Mouse (Mus musculus): Measurements from ENCODE around the gene Capn15. TPM values are rescaled to one million over a fixed set of nuclear protein-coding genes. Genes with fewer than 3 reads are reported as not detected.
A peak's percentile ranks its signal among the peaks of the same experiment; 100 is the strongest.

Gene Capn15
- polyA plus RNA-seq (2021) = 23.7 TPM

GRCm38 (mm10) chr17:25985306-25986294, at the start of gene Capn15:
Gene Capn15, minus strand, starts transcription at chr17:25985796.
- peak; percentile 92 for ATAC-seq
- TF ChIP-seq CTCF (IDR thresholded peaks at IDR 0.05) = no peak
- ChIA-PET POLR2A (interaction anchor here (1.0 to 1.4 kb wide), 3 partner anchors 10 to 102 kb away, joined by 3 read pairs; no protein-coding TSS in a partner anchor), CTCF (interaction anchor here (0.8 to 1.5 kb wide), 4 partner anchors 19 to 61 kb away, joined by 3 to 7 read pairs (median 3); no protein-coding TSS in a partner anchor)
- no peaks in the 10 kb centered on the region for H3K27me3 ChIP-seq
- in situ Hi-C loops (cut with MboI; ENCODE audit: low pct_unique_long_range_greater_than_20kb) = no loop called here
- peak; percentile 93 for DNase-seq (ENCODE audit: low read depth, low spot score)

GRCm38 (mm10) chr17:26032037-26032436, 46.4 kb upstream of the Capn15 start:
- ChIA-PET POLR2A (no interaction called here), CTCF (interaction anchor here (0.9 to 2.7 kb wide), 3 partner anchors 9 to 19 kb away, joined by 4 to 11 read pairs (median 4); no protein-coding TSS in a partner anchor)
- DNase-seq (ENCODE audit: low read depth, low spot score) = no peak
- no peak for TF ChIP-seq CTCF (IDR thresholded peaks at IDR 0.05)
- no peak for ATAC-seq
- in situ Hi-C loops (cut with MboI; ENCODE audit: low pct_unique_long_range_greater_than_20kb) = no loop called here
- no peaks in the 10 kb centered on the region for H3K27me3 ChIP-seq

- no peaks in the 10 kb centered on the region for H3K27me3 ChIP-seq
- ChIA-PET CTCF (interaction anchor here (0.9 to 2.7 kb wide), 3 partner anchors 10 to 18 kb away, joined by 4 to 11 read pairs (median 4); no protein-coding TSS in a partner anchor), POLR2A (interaction anchor here (0.7 kb wide), 1 partner anchor 12 kb away, joined by 3 read pairs; no protein-coding TSS in a partner anchor)
- ATAC-seq (no peak), DNase-seq (ENCODE audit: low read depth, low spot score) (no peak)
- in situ Hi-C loops (cut with MboI; ENCODE audit: low pct_unique_long_range_greater_than_20kb) = no loop called here
- TF ChIP-seq CTCF (IDR thresholded peaks at IDR 0.05) = no peak
These were observed 46.0 kb upstream of the Capn15 start for GRCm38 (mm10) chr17:26031583-26031982.

GRCm38 (mm10) chr17:26028261-26028660, 42.7 kb upstream of the Capn15 start:
- TF ChIP-seq CTCF (IDR thresholded peaks at IDR 0.05) = no peak
- CTCF ChIA-PET = interaction anchor here (1.5 kb wide), 1 partner anchor 13 kb away, joined by 5 read pairs; no protein-coding TSS in a partner anchor
- in situ Hi-C loops (cut with MboI; ENCODE audit: low pct_unique_long_range_greater_than_20kb) = no loop called here
- H3K27me3 ChIP-seq = no peaks in the 10 kb centered on the region
- ATAC-seq (no peak), DNase-seq (ENCODE audit: low read depth, low spot score) (no peak)
- POLR2A ChIA-PET = no interaction called here

- ATAC-seq (no peak), DNase-seq (ENCODE audit: low read depth, low spot score) (no peak)
- no peaks in the 10 kb centered on the region for H3K27me3 ChIP-seq
- in situ Hi-C loops (cut with MboI; ENCODE audit: low pct_unique_long_range_greater_than_20kb) = no loop called here
- ChIA-PET CTCF (interaction anchor here (2.2 kb wide), 1 partner anchor 12 kb away, joined by 7 read pairs; no protein-coding TSS in a partner anchor), POLR2A (no interaction called here)
- no peak for TF ChIP-seq CTCF (IDR thresholded peaks at IDR 0.05)
These were observed 39.1 kb upstream of the Capn15 start for GRCm38 (mm10) chr17:26024674-26025073.

- no peaks in the 10 kb centered on the region for H3K27me3 ChIP-seq
- ATAC-seq (no peak), DNase-seq (ENCODE audit: low read depth, low spot score) (no peak)
- POLR2A ChIA-PET = no interaction called here
- no peak for TF ChIP-seq CTCF (IDR thresholded peaks at IDR 0.05)
- CTCF ChIA-PET = interaction anchor here (0.7 to 2.2 kb wide), 2 partner anchors 12 to 17 kb away, joined by 3 to 7 read pairs; no protein-coding TSS in a partner anchor
- in situ Hi-C loops (cut with MboI; ENCODE audit: low pct_unique_long_range_greater_than_20kb) = no loop called here
These were observed 38.4 kb upstream of the Capn15 start for GRCm38 (mm10) chr17:26023966-26024365.

- no peak for DNase-seq (ENCODE audit: low read depth, low spot score)
- ChIA-PET POLR2A (no interaction called here), CTCF (interaction anchor here (2.7 kb wide), 1 partner anchor 11 kb away, joined by 15 read pairs; no protein-coding TSS in a partner anchor)
- ATAC-seq = no peak
- TF ChIP-seq CTCF (IDR thresholded peaks at IDR 0.05) = no peak
- H3K27me3 ChIP-seq = no peaks in the 10 kb centered on the region
- in situ Hi-C loops (cut with MboI; ENCODE audit: low pct_unique_long_range_greater_than_20kb) = no loop called here
These were observed 37.6 kb upstream of the Capn15 start for GRCm38 (mm10) chr17:26023181-26023580.

- POLR2A ChIA-PET = interaction anchor here (0.6 kb wide), 1 partner anchor 1584 kb away, joined by 6 read pairs; no protein-coding TSS in a partner anchor
- H3K27me3 ChIP-seq = no peaks in the 10 kb centered on the region
- in situ Hi-C loops (cut with MboI; ENCODE audit: low pct_unique_long_range_greater_than_20kb) = no loop called here
- no peak for TF ChIP-seq CTCF (IDR thresholded peaks at IDR 0.05)
- ATAC-seq = no peak
- CTCF ChIA-PET = interaction anchor here (0.7 to 2.7 kb wide), 2 partner anchors 10 to 58 kb away, joined by 3 to 15 read pairs; no protein-coding TSS in a partner anchor
- DNase-seq (ENCODE audit: low read depth, low spot score) = no peak
These were observed 36.2 kb upstream of the Capn15 start for GRCm38 (mm10) chr17:26021728-26022341.

- in situ Hi-C loops (cut with MboI; ENCODE audit: low pct_unique_long_range_greater_than_20kb) = no loop called here
- H3K27me3 ChIP-seq = no peaks in the 10 kb centered on the region
- DNase-seq (ENCODE audit: low read depth, low spot score) (no peak), ATAC-seq (no peak)
- ChIA-PET POLR2A (interaction anchor here (0.6 to 0.7 kb wide), 2 partner anchors 93 to 1583 kb away, joined by 5 to 6 read pairs; no protein-coding TSS in a partner anchor), CTCF (interaction anchor here (0.7 to 2.7 kb wide), 3 partner anchors 9 to 57 kb away, joined by 3 to 15 read pairs (median 5); no protein-coding TSS in a partner anchor)
- no peak for TF ChIP-seq CTCF (IDR thresholded peaks at IDR 0.05)
These were observed 35.3 kb upstream of the Capn15 start for GRCm38 (mm10) chr17:26020848-26021347.

GRCm38 (mm10) chr17:26018388-26018787, 32.8 kb upstream of the Capn15 start:
- no peak for TF ChIP-seq CTCF (IDR thresholded peaks at IDR 0.05)
- no peak for DNase-seq (ENCODE audit: low read depth, low spot score)
- no peaks in the 10 kb centered on the region for H3K27me3 ChIP-seq
- no peak for ATAC-seq
- POLR2A ChIA-PET = no interaction called here
- in situ Hi-C loops (cut with MboI; ENCODE audit: low pct_unique_long_range_greater_than_20kb) = no loop called here
- CTCF ChIA-PET = interaction anchor here (1.1 to 1.9 kb wide), 3 partner anchors 9 to 34 kb away, joined by 4 to 9 read pairs (median 4); no protein-coding TSS in a partner anchor

Data from Patski (cell line).